Mouse (Mus musculus): ENCODE measurements around the gene Efcab7.

The Efcab7 gene

DNA sequence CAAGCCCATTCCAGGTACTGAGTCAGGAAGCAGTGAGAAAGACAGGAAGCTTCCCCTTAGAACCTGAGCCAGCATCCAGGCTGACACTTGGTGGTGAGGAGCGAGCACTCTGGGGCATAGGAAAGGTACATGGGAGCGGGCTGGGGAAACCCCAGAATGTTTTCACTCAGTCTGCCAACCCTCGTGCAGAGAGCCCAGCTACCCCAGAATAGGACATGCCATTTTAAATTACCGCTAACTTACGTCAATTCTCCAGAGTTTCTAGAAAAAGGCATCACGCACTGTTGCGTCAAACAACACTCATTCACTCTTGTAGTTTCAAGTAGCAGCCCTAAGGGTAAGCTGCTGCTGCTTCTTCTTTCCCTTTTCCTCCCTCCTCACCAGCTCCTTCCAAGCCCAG is 116.0 kb downstream of the Efcab7 start:
- DNase-seq = no peak

DNA sequence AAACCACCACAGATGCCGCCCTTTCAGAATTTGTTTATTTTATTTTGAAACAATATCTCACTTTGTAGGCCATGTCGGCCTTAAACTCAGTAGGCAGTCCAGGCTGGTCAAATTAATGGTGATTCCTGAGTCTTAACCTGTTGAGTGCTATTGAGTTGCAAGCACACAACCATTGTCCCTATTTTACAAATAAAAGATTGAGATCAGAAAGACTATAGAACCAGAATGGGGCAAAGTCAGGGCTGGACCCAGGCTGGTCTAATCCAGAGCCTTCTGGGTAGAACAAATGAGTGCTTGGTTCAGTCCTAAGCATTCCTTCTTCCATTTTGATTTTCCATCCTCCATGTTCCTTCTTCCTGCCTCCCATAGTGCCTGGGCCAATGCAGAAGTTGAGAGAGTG is 117.5 kb downstream of the Efcab7 start:
- DNase-seq = no peak

DNA sequence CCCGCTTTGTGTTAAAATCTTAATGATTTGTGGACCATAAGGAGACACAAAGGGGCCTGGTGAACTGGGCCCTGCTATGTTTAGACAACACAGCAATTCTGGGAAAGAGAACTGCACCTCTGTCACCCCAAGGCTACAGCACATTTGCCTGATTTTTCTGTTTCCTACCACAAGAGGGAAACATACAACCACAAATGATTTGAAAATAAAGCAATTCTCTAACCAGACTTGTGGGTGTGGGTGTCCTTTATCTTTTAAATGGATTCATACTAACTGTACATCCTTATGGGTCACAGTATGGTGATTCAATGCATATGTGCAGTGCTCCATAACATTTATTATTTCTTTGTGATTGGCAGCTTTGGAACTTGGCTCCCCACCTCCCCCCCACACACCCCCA is 118.2 kb downstream of the Efcab7 start:
- no peak for DNase-seq

DNA sequence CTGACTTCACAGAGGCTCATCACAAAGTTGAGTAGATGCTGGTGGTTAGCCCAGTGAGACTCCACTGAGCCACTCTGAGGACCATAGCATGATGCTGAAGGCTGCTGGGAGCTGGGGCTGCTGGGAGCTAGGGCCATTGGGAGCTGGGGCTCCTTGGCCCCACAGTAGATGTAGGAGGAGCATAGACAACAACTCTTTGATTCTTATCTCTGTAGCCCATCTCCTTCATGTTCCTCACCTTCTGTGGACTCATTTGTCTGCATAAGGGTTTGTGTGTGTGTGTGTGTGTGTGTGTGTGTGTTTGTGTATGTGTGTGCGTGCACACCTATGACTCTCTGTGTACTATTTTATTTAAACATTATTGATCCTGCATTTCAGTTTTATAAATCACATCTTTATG is 118.9 kb downstream of the Efcab7 start:
- DNase-seq = no peak

DNA sequence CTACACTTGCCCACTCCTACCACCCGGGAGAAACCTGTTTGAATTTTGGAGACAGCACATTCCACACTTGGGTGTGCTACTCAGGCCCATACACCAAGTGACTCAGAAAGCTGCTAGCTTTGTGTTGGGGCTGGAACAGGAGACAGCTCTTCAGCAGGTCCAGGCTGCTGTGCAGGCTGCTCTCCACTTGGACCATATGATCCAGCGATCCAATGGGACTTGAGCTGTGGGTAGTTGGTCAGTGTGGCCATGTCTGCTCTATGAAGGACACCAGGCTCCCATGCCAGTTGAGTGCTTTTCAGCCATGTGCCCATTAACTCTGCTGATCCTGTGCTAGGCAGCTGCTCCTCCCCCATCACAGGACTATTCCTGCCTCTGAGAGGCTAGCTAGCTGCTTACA is 124.9 kb downstream of the Efcab7 start:
- DNase-seq = no peak

DNA sequence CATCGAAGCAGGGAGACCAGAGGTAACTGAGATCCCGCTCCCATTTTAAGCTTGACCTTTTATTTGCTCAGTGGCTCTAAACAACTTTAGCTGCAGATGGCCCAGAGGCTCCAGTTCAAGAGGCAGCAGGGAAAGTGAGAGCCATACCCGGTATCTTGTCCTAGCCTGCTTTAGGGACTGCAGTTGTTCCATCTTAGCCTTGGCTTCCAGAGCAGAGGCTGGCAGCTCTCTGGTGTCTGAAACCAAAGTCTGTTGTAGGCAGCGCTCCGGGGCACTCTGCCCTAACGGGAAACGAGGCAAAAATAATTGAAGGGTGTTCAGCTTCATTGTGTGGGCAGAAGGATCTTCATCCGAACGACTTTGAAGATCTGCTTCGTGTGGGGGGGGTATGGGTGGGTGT is 126.4 kb downstream of the Efcab7 start:
- DNase-seq = no peak

DNA sequence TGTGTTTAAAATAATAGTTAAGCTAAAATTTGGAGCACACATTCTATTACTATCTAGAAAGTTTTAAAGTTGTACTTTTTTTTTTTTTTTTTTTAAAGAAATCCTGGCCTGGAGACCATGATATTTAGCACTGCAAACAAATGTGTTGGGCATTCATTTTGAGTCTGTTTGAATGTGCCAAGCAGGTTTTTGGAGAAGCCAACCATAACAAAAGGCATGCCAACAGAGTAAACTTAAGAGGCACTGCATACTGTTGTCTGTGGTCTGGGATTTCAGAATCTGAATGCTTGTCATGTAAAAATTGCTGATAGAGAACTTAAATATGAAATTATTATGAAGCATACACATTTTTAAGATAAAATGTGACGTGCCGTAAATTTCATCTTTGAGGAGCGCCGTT is 128.2 kb downstream of the Efcab7 start:
- no peak for DNase-seq

DNA sequence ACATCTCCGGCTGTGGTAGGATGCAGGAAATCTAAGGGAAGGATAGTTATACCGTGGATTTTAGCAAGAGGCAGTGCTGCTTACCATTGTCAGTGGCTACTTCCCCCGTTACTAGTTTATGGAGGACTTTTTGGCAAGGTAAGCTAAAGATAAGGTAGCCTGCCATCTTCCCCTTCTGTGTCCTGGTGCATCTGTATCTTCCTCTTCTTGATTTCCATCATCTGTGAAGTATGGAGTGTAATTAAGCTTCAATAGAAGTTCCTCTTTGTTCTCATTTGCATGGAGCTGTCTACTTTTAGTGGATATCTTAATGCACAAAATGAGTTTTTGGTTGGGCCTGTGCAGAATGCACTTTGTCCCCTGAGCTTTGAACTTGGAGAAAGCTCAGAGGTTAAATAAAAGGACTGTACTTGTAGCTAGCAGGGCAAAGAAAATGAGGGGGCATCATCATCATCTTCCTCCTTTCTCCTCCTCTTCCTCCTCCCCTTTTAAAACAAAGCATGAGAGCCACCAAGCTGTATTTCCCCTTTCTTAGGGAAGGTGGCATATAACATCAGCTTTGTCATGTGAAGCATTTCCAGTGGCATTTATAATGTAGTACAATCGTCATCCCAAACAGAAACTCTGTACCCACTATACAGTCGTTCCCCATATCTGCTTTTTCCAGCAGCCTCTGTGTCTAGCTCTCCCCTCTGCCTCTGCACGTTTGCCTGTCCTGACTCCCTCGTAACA is 129.3 kb downstream of the Efcab7 start:
- DNase-seq = no peak

DNA sequence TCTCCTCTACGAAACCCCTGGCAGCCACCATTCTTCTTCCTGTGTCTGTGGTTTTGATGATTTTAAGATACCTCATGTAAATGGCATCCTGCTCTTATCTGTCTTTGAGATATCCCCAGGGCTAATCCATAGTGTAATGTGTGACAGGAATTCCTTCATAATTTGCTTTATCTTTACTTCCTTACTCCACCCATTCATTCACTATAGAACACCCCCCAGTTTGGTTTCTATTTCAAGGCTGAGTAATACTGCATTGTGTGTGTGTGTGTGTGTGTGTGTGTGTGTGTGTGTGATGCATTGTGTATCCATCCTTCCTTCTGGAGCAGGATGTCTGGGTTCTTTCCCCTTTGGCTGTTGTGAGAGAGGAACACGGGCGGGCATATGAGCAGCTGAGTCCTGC is 130.3 kb downstream of the Efcab7 start:
- no peak for DNase-seq

Data from liver (tissue).